ENCODE assay signal across 9 mouse cellular contexts in the genomic region with DNA sequence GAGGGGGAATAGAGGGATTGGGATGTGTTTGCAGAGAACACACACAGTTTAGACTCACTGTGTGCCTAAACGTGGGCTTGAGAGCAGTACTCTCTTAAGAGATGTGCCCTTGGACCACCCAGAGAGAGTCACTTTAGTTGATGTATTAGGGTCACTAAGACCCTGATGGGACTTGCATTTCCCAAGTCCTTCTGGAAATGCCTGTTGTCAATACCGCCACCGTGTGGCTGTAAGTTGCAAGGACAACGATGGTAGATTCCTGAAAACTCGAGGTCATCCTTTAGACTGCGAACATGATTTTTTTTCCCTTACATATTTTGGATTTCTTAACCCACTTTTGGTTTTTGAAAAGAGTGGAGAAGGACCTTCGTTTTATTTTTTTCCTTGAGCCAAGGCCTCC. TPM values are rescaled to one million over a fixed set of nuclear protein-coding genes. Genes with fewer than 3 reads are reported as not detected.
DNase-seq lines count a peak whose midpoint lies in the region; ATAC-seq and TF ChIP-seq lines count a peak whose summit lies in the region.
"Had no signal": no experiment of that assay in that cellular context is flagged by ENCODE, and none has a peak within 500 bp of the region (broad histone marks: within the 10 kb centered on the region; RNA-seq: fewer than 3 reads in every experiment).

No protein-coding gene starts in this region.

- in situ Hi-C loops in CH12.LX (cut with MboI; ENCODE audit: low pct_ligation_motif_present, low pct_unique_long_range_greater_than_20kb, low sequenced_read_pairs), result loop anchor here (10.0 kb wide), 1 partner anchor 177 kb away; no protein-coding TSS in a partner anchor

- H3K36me3 ChIP-seq in CH12.LX (replicated peaks in 1 of 2; ENCODE audit: control insufficient read depth in 1 of 2, insufficient read depth in 1 of 2, low read length in 1 of 2), result peaks cover 0 to 6% of the 10 kb centered on the region in 2 experiments
- H3K36me3 ChIP-seq in embryonic facial prominence, embryonic 10.5 days (replicated peaks), result peaks cover 6% of the 10 kb centered on the region
- 0 out of 2 replicates have a peak, but pooled peaks cover 3% of the 10 kb centered on the region for H3K36me3 ChIP-seq in lung, embryonic 15.5 days
- H3K36me3 ChIP-seq: limb, embryonic 15.5 days had no signal

- H3K27me3 ChIP-seq in CH12.LX (replicated peaks), result peaks cover 16% of the 10 kb centered on the region
- H3K27me3 ChIP-seq in embryonic facial prominence, embryonic 10.5 days (replicated peaks; ENCODE audit: low read depth, poor library complexity, severe bottlenecking), result no peaks in the 10 kb centered on the region
- H3K27me3 ChIP-seq in lung, embryonic 15.5 days, result no peaks in the 10 kb centered on the region
- H3K27me3 ChIP-seq: limb, embryonic 15.5 days had no signal

- peak; percentile 57 for DNase-seq in CH12.LX (ENCODE audit: extremely low read depth)
- DNase-seq in adrenal gland, adult 8-10 months, result peak; percentile 47
- peak; percentile 73 for DNase-seq in embryonic facial prominence, embryonic 10.5 days (ENCODE audit: low spot score)
- peak; percentile 63 to 76 for DNase-seq in heart, postnatal 10 days
- DNase-seq in layer of hippocampus, adult 18-20 months (ENCODE audit: low spot score in 2 of 2), result peak; percentile 51 to 79
- peak; percentile 46 for DNase-seq in right cerebral cortex, adult 18-20 months
- DNase-seq in urinary bladder, postnatal 36 days (ENCODE audit: low spot score in 2 of 2), result peak; percentile 24 to 49

- H3K4me3 ChIP-seq in CH12.LX (replicated peaks in 1 of 3; ENCODE audit: low read depth in 2 of 3, low read length in 2 of 3, poor library complexity in 1 of 3), result no peak overlapping the region
- H3K4me3 ChIP-seq in embryonic facial prominence, embryonic 10.5 days, result peak overlapping the region; percentile 92; the same call in 1 of the 2 replicates
- H3K4me3 ChIP-seq in lung, embryonic 15.5 days, result no peak overlapping the region

- peaks cover 4% of the 10 kb centered on the region for H3K9me3 ChIP-seq in CH12.LX (replicated peaks; ENCODE audit: low read length)
- H3K9me3 ChIP-seq in embryonic facial prominence, embryonic 10.5 days, result no peaks in the 10 kb centered on the region
- H3K9me3 ChIP-seq in lung, embryonic 15.5 days, result no peaks in the 10 kb centered on the region
- H3K9me3 ChIP-seq: limb, embryonic 15.5 days had no signal

- peaks cover 0 to 24% of the 10 kb centered on the region in 2 experiments; a peak in 2 of 4 replicates for H3K4me1 ChIP-seq in CH12.LX (ENCODE audit: control insufficient read depth in 1 of 2, insufficient read depth in 2 of 2)
- peaks cover 10% of the 10 kb centered on the region for H3K4me1 ChIP-seq in embryonic facial prominence, embryonic 10.5 days
- 0 out of 2 replicates have a peak, but pooled peaks cover 5% of the 10 kb centered on the region for H3K4me1 ChIP-seq in lung, embryonic 15.5 days

- H3K9ac ChIP-seq in CH12.LX (ENCODE audit: insufficient read depth, low read depth), result peak overlapping the region; percentile 17; the same call in 1 of the 2 replicates
- no peak overlapping the region for H3K9ac ChIP-seq in lung, embryonic 15.5 days

- 4% methylated on average over 7 of the region's 7 CpGs for WGBS in embryonic facial prominence, embryonic 10.5 days
- 2% methylated on average over 7 of the region's 7 CpGs for WGBS in lung, embryonic 15.5 days

- TF ChIP-seq EP300 in CH12.LX (IDR thresholded peaks at IDR 0.05; ENCODE audit: low read length), result no peak

- intact Hi-C loops in heart, postnatal 10 days (cut with DNase I), result loop anchor here (1.0 to 10.0 kb wide), 7 partner anchors 103 to 627 kb away; partner anchors contain the start of gene Mras

- no peak for ATAC-seq in lung, embryonic 15.5 days (ENCODE audit: borderline replicate concordance, extremely low read depth, low FRiP score, low TSS enrichment)

- dilution Hi-C loops in CH12.LX (cut with MboI; ENCODE audit: extremely low pct_ligation_motif_present, extremely low pct_unique_long_range_greater_than_20kb, low sequenced_read_pairs), result no loop called here

- no peak overlapping the region for H3K27ac ChIP-seq in CH12.LX (ENCODE audit: insufficient read depth, low read depth)
- no peak overlapping the region for H3K27ac ChIP-seq in embryonic facial prominence, embryonic 10.5 days (replicated peaks)
- no peak overlapping the region for H3K27ac ChIP-seq in lung, embryonic 15.5 days
- H3K27ac ChIP-seq: limb, embryonic 15.5 days had no signal

- no peak for TF ChIP-seq POLR2A in CH12.LX (IDR thresholded peaks at IDR 0.05; ENCODE audit: low read depth, low read length)

- no peaks in the 10 kb centered on the region for H3K79me2 ChIP-seq in CH12.LX (replicated peaks; ENCODE audit: control insufficient read depth, extremely low read depth, insufficient read depth, poor library complexity, severe bottlenecking)

- TF ChIP-seq RAD21 in CH12.LX (IDR thresholded peaks at IDR 0.05; ENCODE audit: low read depth, low read length), result peak; percentile 78

- peak overlapping the region; percentile 98 for H3K4me2 ChIP-seq in CH12.LX (ENCODE audit: insufficient read depth, low read depth, poor library complexity, severe bottlenecking)
- peak overlapping the region; percentile 61 for H3K4me2 ChIP-seq in lung, embryonic 15.5 days

- TF ChIP-seq CTCF in CH12.LX (conservative IDR thresholded peaks at IDR 0.05 in 1 of 2, IDR thresholded peaks at IDR 0.05 in 1 of 2; ENCODE audit: low read depth in 2 of 2, low read length in 2 of 2), result peak; percentile 84 to 92

TF ChIP-seq in CH12.LX, 34 proteins besides CTCF, POLR2A, EP300 and RAD21:
- TF ChIP-seq ZC3H11A (IDR thresholded peaks at IDR 0.05; ENCODE audit: low read depth, low read length) (0 out of 2 replicates have a peak, but pooled peaks have one; percentile 6), SMC3 (IDR thresholded peaks at IDR 0.05; ENCODE audit: low read depth, low read length) (peak; percentile 85), USF2 (conservative IDR thresholded peaks at IDR 0.05; ENCODE audit: low read depth, low read length) (no peak)

RNA-seq across cellular contexts. Expression of gene Cep70, which starts 1.1 kb away (rescaled TPM):
- total RNA-seq in CH12.LX (2012; rRNA removed) (6.5 and 10.2 TPM in 2 replicates), CH12.LX (2014; rRNA removed) (21.8 and 22.9 TPM in 2 replicates)
- 8.8 and 9.7 TPM in 2 replicates for polyA plus RNA-seq in CH12.LX (2012; ENCODE audit: insufficient read length, low read depth)
- 10 to 100 TPM in 2 of 4 experiments, 1 to 10 TPM in 2; 8.2 to 18.2 (median 12.7) TPM for total RNA-seq in adrenal gland, adult 8-10 months (2022)
- 42.4 and 46.8 TPM in 2 replicates for polyA plus RNA-seq in embryonic facial prominence, embryonic 10.5 days (2016; fragmentation: Nextera tagmentation; extraction: Ambion mirVana)
- total RNA-seq in heart, postnatal 10 days (2021), result 1 to 10 TPM; 7.1 to 8.5 TPM
- total RNA-seq in layer of hippocampus, adult 18-20 months (2021), result 10 to 100 TPM; 22.6 to 23.6 TPM
- polyA plus RNA-seq in lung, embryonic 15.5 days (2015; fragmentation: Nextera tagmentation; extraction: Ambion mirVana), result 32.5 and 34.7 TPM in 2 replicates

RNA-seq across cellular contexts. Expression of gene Faiml, which starts 5.0 kb away (rescaled TPM):
- not detected in 2 replicates for total RNA-seq in CH12.LX (2012; rRNA removed)
- total RNA-seq in CH12.LX (2014; rRNA removed), result not detected in 2 replicates
- polyA plus RNA-seq in CH12.LX (2012; ENCODE audit: insufficient read length, low read depth), result not detected in 2 replicates
- not detected for total RNA-seq in adrenal gland, adult 8-10 months (2022)
- not detected in 2 replicates for polyA plus RNA-seq in embryonic facial prominence, embryonic 10.5 days (2016; fragmentation: Nextera tagmentation; extraction: Ambion mirVana)
- total RNA-seq in heart, postnatal 10 days (2021), result not detected
- total RNA-seq in layer of hippocampus, adult 18-20 months (2021), result not detected
- not detected in 2 replicates for polyA plus RNA-seq in lung, embryonic 15.5 days (2015; fragmentation: Nextera tagmentation; extraction: Ambion mirVana)
- polyA plus RNA-seq: limb, embryonic 15.5 days had no signal
